Mouse (Mus musculus) frontal cortex, adult (tissue): ENCODE results near the gene Plpp2.
A peak's percentile ranks its signal among the peaks of the same experiment; 100 is the strongest.

ENCODE experiments used
- ATAC-seq: cut with Nextera tagmentation; 2 replicates; pipeline ENCODE4 v1.9.2; 2017; ENCODE audit warnings: mild to moderate bottlenecking, moderate library complexity, mixed read lengths; ENCODE audit not compliant: low TSS enrichment

Gene Plpp2

GRCm38 (mm10) chr10:79550366-79550765 is 16.8 kb upstream of the Plpp2 start:
- ATAC-seq = no peak

- no peak for ATAC-seq
Measured at GRCm38 (mm10) chr10:79548971-79549723, 15.6 kb upstream of the Plpp2 start.

- ATAC-seq = no peak
Measured at GRCm38 (mm10) chr10:79548546-79548945, 14.9 kb upstream of the Plpp2 start.

DNA sequence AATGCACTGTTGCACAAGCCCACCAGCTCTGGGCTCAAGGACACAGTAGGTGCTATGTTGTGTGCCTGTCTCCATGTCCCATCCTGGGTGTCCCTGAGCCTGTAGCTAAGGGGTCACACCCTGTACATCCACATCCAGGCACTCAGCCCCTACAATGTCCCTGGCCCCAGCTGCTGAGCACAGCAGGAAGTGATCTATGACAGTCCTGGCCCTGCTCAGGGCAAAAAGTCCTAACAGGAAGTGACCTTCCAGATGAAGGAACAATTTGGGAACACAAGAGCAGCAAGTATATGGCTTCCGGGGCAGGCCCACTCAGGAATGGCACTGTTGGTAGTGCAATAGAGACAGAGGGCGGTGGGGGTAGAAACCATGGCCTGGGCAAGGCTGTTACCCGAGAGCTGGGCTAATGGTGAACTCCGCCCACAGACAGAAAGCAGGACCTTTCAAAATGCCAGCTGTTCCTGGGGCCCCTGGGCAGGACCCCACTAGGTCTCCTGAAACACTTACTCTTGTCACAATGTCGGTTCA is 13.6 kb upstream of the Plpp2 start:
- ATAC-seq = no peak

DNA sequence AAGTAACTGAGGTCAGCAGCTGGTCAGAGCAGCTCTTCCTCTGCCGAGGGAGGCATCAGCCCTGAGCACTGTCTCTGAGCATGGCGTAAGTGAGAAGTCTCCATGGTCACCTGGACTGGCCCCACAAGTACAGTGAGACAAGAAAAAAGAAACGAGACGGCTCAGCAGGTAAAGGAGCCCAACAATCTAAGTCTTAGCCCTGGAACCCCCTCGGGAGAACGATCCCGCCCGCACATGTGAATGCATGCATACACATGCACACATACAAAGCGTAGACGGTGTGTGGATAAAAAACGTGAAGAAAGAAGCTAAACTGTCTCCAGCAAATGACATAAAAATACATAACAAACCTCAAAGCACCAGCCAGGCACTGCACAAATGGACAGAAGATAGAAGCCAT is 12.9 kb upstream of the Plpp2 start:
- no peak for ATAC-seq

DNA sequence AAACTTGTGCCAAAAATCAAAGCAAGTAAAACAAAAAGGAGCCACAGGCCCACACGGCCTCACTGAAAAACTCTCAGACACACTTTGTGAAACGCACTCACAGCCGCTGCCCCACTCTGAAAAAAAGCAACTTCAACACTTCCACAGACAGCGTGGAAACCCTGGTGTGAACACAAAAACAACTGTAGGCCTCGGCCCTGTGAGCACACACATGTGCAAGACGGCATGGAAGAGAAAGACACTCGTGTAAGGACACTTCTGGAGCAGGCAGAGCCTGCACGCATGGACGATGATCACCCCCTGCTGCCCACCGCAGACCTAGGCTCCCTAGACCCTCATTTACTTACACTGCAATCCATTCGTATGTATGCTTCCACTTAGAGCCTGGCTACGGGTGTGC is 12.3 kb upstream of the Plpp2 start:
- no peak for ATAC-seq

DNA sequence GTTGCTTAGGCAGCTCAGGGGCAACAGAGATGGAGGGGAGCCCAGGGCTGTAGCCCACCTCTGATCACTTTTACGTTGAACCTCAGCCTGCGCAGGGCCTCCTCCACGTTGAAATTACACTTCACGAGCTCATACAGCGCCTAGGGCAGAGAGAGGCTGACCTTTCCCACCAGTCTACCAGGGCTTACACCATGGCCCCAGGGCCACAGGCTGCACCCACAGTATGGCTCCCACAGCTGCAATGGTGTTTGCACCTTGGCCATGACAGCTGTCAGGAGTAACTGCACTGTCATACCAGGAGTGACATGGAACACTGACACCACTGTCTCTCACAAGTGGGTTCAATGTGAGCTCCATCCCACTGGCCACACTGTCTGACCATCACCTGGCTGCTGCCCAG is 11.0 kb upstream of the Plpp2 start:
- ATAC-seq = no peak

GRCm38 (mm10) chr10:79543884-79544597 is 10.4 kb upstream of the Plpp2 start:
- ATAC-seq = no peak

DNA sequence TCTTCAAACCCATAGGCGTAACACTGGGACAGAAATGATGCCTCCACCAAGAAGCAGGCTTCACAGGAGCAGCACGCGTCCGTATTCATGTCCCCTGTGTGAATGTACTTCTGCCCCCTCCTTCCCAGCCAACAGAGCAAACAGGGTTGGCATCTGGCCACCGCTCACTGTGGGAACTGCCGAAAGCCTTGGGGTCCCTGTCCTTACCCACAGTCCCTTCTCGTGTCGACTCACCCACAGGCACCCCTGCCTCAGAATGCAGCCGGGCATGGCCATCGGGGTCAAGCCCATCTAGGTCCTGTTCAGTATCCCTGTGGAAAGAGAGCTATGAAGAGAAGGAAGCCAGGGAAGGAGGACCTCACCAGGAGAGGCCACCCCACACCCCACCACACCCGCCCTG is 8.6 kb upstream of the Plpp2 start:
- ATAC-seq = no peak

- no peak for ATAC-seq
Measured at GRCm38 (mm10) chr10:79541522-79541921, 7.9 kb upstream of the Plpp2 start.

DNA sequence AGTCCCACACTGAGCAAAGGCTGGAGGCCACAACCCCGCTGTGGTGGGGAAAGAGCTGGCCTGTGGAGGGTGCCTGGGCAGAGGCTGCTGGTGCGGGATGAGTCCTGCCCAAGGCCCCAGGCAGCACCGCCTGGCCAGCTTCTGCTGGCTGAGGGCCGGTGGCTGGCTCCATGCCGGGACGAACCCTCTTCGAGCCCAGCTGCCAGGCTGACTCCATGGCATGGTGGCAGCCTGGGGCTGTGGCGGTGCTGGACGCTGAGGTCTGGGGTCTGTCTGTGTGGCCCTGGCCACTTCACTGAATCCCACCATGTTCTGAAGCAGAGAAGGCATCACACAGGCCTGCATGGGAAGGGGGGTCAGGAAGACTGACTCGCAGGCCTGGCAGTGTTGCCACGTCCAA is 7.2 kb upstream of the Plpp2 start:
- ATAC-seq = no peak

DNA sequence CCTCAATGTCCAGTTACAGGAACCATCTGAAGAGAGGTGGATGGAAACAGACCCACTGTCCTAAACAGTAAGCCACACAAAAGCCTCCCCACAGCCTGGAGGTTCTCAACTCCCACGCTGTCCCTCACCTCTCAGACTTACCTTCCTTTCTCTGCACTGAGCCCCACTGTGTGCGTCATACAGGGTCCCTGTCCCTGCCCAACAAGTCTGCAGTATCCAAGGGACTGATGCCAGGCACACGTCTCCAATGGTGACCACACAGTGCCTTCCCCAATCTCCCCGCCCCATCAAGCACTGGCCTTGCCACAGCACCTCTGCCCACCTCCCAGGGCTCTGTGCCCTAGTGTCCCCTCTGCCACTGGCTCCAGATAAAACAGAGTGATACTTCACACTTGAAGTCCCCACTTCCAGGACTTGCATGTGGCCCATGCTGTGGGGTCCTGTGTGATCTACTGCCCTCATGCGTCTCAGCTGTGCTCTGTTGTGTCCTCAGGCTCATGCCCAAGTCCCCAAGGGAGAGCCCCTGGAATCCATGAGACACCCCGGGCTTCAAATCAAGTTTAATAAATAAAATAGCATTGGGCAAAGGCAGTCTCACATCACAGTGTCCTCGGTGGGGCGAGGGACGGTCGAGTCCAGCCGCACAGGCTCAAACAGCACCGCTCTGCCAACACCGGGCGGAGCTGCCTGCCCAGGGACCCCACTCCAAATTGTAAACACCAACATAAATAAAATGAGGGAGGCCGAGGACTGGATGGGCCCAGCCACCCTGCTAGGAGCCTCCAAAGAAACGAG is 6.3 kb upstream of the Plpp2 start:
- no peak for ATAC-seq

- ATAC-seq = no peak
Measured at GRCm38 (mm10) chr10:79538873-79539272, 5.3 kb upstream of the Plpp2 start.

GRCm38 (mm10) chr10:79538323-79538722 is 4.7 kb upstream of the Plpp2 start:
- ATAC-seq = peak; percentile 62

DNA sequence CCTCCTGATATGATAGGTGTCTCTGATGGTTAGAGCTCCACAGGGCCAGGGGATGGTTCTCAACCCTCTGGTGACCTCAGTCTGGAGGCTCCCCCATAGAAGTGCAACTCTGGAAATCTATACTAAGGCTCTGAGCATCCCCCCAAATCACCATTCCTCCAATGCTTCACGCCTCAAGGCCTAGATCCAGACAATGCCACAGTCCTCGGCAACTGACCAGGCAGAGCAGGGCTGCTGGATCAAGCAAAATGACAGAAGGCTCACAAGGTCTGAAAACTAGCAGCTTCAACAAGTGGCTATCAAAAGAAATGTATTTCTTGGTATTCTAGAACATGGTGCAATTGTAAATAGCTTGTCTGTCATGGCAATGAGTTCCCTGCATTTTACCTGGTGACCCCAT is 4.2 kb upstream of the Plpp2 start:
- ATAC-seq = no peak

- ATAC-seq = no peak
Measured at GRCm38 (mm10) chr10:79537271-79537670, 3.7 kb upstream of the Plpp2 start.

- ATAC-seq = no peak
Measured at GRCm38 (mm10) chr10:79536461-79537080, 3.0 kb upstream of the Plpp2 start.

GRCm38 (mm10) chr10:79535431-79535830 is 1.8 kb upstream of the Plpp2 start:
- ATAC-seq = no peak

GRCm38 (mm10) chr10:79534426-79534825 is 830 bp upstream of the Plpp2 start:
- ATAC-seq = no peak

DNA sequence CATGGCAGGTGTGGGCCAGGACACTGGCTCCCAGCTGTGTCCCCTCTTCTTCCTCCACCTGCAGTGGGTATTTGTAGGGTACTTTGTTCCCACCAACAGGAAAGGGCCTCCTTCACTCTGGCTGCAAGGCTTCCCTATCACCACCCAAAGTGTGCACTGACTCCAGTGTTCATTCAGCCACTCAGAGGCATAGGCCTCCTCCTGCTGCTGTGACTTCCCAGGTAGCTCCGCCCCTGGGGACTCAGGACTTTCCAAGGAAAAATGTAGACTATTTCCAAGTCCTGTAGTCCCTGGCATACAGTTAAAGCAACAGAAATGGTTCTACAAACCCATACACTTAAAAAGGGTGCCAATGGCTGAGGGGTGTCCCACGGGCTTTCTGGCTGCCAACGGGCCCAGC is 918 bp downstream of the Plpp2 start:
- ATAC-seq = 0 out of 2 replicates have a peak, but pooled peaks have one; percentile 8

DNA sequence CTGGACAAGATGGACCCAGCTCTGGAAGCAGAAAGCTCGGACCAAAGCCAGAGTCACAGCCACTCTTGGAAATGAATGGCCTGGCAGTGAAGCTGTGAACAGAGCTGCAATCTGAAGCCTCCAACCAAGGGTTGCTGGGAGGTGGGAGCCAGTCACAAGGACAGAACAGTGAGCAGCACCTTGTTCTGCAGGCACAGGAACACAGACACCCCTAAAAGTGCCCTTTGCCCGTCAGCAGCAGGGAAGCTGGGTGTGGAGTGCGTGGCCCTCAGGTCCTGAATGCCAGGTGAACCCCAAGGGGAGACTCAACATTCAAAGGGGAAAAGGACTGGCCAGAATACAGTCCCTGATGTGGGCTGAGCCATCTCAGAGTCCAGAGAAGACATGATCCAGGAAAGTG is 2.0 kb downstream of the Plpp2 start:
- no peak for ATAC-seq

DNA sequence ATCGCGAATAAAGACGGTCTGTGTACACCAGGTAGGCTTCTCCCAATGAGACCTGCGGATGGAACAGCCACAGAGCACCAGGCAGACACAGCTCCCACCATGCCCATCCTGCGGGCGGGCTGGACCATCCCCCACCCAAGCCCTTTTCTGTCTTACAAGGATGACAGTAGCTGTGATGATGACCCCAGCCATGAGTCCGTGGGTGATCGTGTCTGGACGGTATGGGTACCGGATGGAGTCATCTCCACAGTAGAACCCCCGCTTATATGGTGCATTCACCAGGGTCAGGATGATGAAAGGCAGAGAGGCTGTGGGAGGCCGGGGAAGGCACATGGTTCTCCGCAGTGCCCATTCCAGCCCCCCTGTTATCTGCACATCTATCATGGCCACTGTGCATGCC is 2.9 kb downstream of the Plpp2 start:
- no peak for ATAC-seq
